Mouse (Mus musculus) neural tube, embryonic 12.5 days (tissue): ENCODE data around the gene Gchfr. TPM values are rescaled to one million over a fixed set of nuclear protein-coding genes. Genes with fewer than 3 reads are reported as not detected.

ENCODE experiments used
- ATAC-seq: fragments of 200-750 bp; cut with Nextera tagmentation; 2 replicates; pipeline ENCODE4 v1.8.0; 2017; ENCODE audit warnings: low read depth, mild to moderate bottlenecking, moderate TSS enrichment, moderate library complexity; ENCODE audit not compliant: low FRiP score
- H3K27ac ChIP-seq: fragments of 300-500 bp; sonication (generic); 2 replicates; pipeline ENCODE4 v1.5.1; 2016
- H3K27me3 ChIP-seq: fragments of 300-500 bp; sonication (generic); replicated peaks from 2 replicates; pipeline ENCODE4 v1.6.1; 2016; ENCODE audit warnings: mild to moderate bottlenecking
- H3K36me3 ChIP-seq: fragments of 300-500 bp; sonication (generic); 2 replicates; pipeline ENCODE4 v1.6.1; 2016; ENCODE audit warnings: mild to moderate bottlenecking
- H3K4me1 ChIP-seq: fragments of 300-500 bp; sonication (generic); 2 replicates; pipeline ENCODE4 v1.6.1; 2016
- H3K4me2 ChIP-seq: fragments of 300-500 bp; sonication (generic); replicated peaks from 2 replicates; pipeline ENCODE4 v1.6.1; 2016; ENCODE audit warnings: mild to moderate bottlenecking
- H3K4me3 ChIP-seq: fragments of 300-500 bp; sonication (generic); 2 replicates; pipeline ENCODE4 v1.5.1; 2016
- H3K9ac ChIP-seq: fragments of 300-500 bp; sonication (generic); 2 replicates; pipeline ENCODE4 v1.6.1; 2016; ENCODE audit warnings: mild to moderate bottlenecking
- H3K9me3 ChIP-seq: fragments of 300-500 bp; sonication (generic); 2 replicates; pipeline ENCODE4 v1.6.1; 2016; ENCODE audit warnings: mild to moderate bottlenecking
- WGBS: fragments of 180-500 bp; shearing (Covaris S2); methylation state at CpG from one replicate; pipeline ENCODE4 v1.1.7; 2016; 5-methylcytosine and 5-hydroxymethylcytosine counted together
- polyA plus RNA-seq: library from polyadenylated mRNA; unstranded; fragments of >200 nt; fragmentation: Nextera tagmentation; extraction: Ambion mirVana; gene quantifications from 2 replicates; pipeline ENCODE4 v1.2.1, GENCODE M21; 2016

The Gchfr gene
- polyA plus RNA-seq, 1 experiment from 2014 or later, result 3.5 TPM

- Histone ChIP-seq H3K9ac (no peak overlapping the region), H3K36me3 (peaks cover 12% of the 10 kb centered on the region), H3K4me2 (no peak overlapping the region), H3K27me3 (no peaks in the 10 kb centered on the region), H3K9me3 (no peaks in the 10 kb centered on the region), H3K4me1 (peaks cover 11% of the 10 kb centered on the region), H3K27ac (no peak overlapping the region), H3K4me3 (no peak overlapping the region)
- no peak for ATAC-seq
These were observed 9.7 kb upstream of the Gchfr start for GRCm38 (mm10) chr2:119157836-119158235.

GRCm38 (mm10) chr2:119161247-119161646, 6.3 kb upstream of the Gchfr start:
- WGBS, result 21% methylated on average over 2 of the region's 2 CpGs

DNA sequence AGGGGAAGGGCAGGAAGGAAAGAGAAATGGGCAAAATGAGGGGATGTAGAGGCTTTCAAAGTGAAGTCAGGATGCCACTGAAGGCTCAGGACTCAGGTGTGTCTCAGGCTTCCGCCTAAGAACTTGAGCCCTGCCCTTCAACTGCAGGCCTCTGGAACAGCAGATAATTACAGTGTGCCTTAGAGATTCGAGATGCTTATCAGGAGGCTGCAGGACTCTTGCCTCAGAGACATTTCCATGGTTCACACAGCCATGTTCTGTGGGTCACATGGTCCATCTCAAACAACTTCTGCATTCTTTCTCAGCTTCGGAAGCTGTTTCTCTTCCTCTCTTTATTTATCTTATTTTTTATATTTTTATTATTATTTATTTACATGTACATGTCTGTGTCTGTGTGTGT, 4.4 kb upstream of the Gchfr start:
- Histone ChIP-seq H3K9ac (no peak overlapping the region), H3K4me1 (peaks cover 17% of the 10 kb centered on the region), H3K27ac (no peak overlapping the region), H3K4me2 (no peak overlapping the region), H3K9me3 (no peaks in the 10 kb centered on the region), H3K4me3 (no peak overlapping the region), H3K27me3 (peaks cover 23% of the 10 kb centered on the region), H3K36me3 (no peaks in the 10 kb centered on the region)
- WGBS, result 67% methylated on average over 3 of the region's 3 CpGs
- ATAC-seq, result no peak

More at GRCm38 (mm10) chr2:119161247-119161646, 6.3 kb upstream of the Gchfr start:
- Histone ChIP-seq H3K4me1 (peaks cover under 1% of the 10 kb centered on the region; the same call in 1 of the 2 replicates), H3K27ac (no peak overlapping the region), H3K9me3 (no peaks in the 10 kb centered on the region), H3K4me2 (no peak overlapping the region), H3K36me3 (no peaks in the 10 kb centered on the region), H3K9ac (no peak overlapping the region), H3K27me3 (peaks cover 6% of the 10 kb centered on the region), H3K4me3 (no peak overlapping the region)
- no peak for ATAC-seq

GRCm38 (mm10) chr2:119163999-119164398, 3.6 kb upstream of the Gchfr start:
- 89% methylated on average over 4 of the region's 4 CpGs for WGBS
- ATAC-seq, result no peak
- no peaks in the 10 kb centered on the region for H3K9me3 ChIP-seq
- H3K9ac ChIP-seq, result no peak overlapping the region
- H3K27ac ChIP-seq, result no peak overlapping the region
- H3K4me1 ChIP-seq, result peaks cover 18% of the 10 kb centered on the region
- H3K27me3 ChIP-seq, result peaks cover 28% of the 10 kb centered on the region
- H3K4me2 ChIP-seq, result no peak overlapping the region
- no peak overlapping the region for H3K4me3 ChIP-seq
- H3K36me3 ChIP-seq, result no peaks in the 10 kb centered on the region

DNA sequence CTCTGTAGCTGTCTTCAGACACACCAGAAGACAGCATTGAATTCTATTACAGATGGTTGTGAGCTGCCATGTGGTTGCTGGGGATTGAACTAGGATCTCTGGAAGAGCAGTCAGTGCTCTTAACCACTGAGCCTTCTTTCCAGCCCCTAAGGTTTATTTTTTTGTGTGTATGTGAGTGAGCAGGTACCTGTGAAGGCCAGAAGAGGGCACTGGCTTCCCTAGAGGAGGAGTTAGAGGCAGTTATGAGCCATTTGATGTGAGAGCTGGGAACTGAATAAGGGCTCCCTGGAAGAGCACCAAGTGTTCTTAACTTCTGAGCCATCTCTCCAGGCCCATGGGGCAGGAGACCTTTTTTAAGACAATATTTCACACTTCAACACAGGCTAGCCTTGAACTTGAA, 2.2 kb upstream of the Gchfr start:
- H3K9ac ChIP-seq, result no peak overlapping the region
- H3K27ac ChIP-seq, result no peak overlapping the region
- H3K4me1 ChIP-seq, result peaks cover 18% of the 10 kb centered on the region
- H3K4me2 ChIP-seq, result no peak overlapping the region
- H3K4me3 ChIP-seq, result no peak overlapping the region
- peaks cover 28% of the 10 kb centered on the region for H3K27me3 ChIP-seq
- no peaks in the 10 kb centered on the region for H3K9me3 ChIP-seq
- H3K36me3 ChIP-seq, result no peaks in the 10 kb centered on the region
- ATAC-seq, result no peak

DNA sequence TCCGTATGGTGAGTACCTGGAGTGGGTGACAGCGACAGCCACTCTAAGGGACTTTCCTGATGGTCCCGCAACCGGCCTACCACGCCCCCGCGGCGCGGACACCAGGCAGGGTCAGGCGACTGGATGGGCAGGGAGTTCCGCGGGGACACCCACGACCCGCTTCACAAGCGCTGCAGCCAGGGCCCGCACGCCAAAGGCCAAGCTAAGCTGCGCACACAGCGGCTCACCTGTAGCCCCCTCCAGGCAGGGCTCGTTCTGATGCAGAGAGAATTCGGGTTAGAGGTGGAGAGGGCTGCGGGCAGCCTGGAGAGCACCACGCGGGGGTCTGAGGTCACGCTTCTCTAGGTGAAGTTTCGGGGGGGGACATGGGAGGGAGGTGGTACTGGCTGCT, 288 bp downstream of the Gchfr start:
- H3K27me3 ChIP-seq, result peaks cover 28% of the 10 kb centered on the region
- 0 out of 2 replicates have a peak, but pooled peaks have one; percentile 7 for ATAC-seq
- WGBS, result 4% methylated on average over 26 of the region's 26 CpGs

GRCm38 (mm10) chr2:119170282-119170681, 2.7 kb downstream of the Gchfr start:
- no peak overlapping the region for H3K27ac ChIP-seq
- no peak overlapping the region for H3K4me2 ChIP-seq
- no peak for ATAC-seq
- peaks cover 6% of the 10 kb centered on the region; the same call in 1 of the 2 replicates for H3K36me3 ChIP-seq
- WGBS, result 89% methylated on average over 2 of the region's 2 CpGs
- H3K9ac ChIP-seq, result no peak overlapping the region
- peaks cover 50% of the 10 kb centered on the region for H3K4me1 ChIP-seq
- no peaks in the 10 kb centered on the region for H3K9me3 ChIP-seq
- no peak overlapping the region for H3K4me3 ChIP-seq
- H3K27me3 ChIP-seq, result peaks cover 28% of the 10 kb centered on the region

More for the DNA sequence above, 288 bp downstream of the Gchfr start:
- peak overlapping the region; percentile 96 for H3K4me2 ChIP-seq
- no peak overlapping the region for H3K27ac ChIP-seq
- no peaks in the 10 kb centered on the region for H3K9me3 ChIP-seq
- peaks cover 3% of the 10 kb centered on the region; the same call in 1 of the 2 replicates for H3K36me3 ChIP-seq
- peak overlapping the region; percentile 45 for H3K4me3 ChIP-seq
- peaks cover 31% of the 10 kb centered on the region for H3K4me1 ChIP-seq
- H3K9ac ChIP-seq, result peak overlapping the region; percentile 45

DNA sequence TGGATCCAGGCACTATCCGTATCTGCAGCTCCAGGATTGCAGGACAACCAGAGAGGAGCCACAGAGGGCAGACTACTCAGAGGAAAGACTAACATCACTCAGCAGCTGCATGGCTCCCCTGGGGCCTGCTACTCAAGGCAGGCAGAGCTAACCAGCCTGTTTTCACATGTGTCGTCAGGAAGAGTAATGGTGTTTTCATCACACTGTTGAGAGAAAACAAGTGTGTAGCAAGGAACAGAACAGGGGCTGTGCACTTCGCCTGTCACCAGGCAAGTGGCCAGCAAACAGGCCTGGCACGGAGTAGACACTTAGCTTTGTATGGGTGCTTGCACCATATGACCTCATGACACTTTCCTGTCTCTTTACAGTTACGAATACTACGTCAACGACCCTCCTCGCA, 4.0 kb downstream of the Gchfr start:
- ATAC-seq, result no peak
- no peak overlapping the region for H3K4me2 ChIP-seq
- peaks cover 6% of the 10 kb centered on the region; the same call in 1 of the 2 replicates for H3K36me3 ChIP-seq
- 66% methylated on average over 8 of the region's 8 CpGs for WGBS
- H3K9me3 ChIP-seq, result no peaks in the 10 kb centered on the region
- H3K27ac ChIP-seq, result no peak overlapping the region
- H3K4me1 ChIP-seq, result peaks cover 48% of the 10 kb centered on the region
- peaks cover 19% of the 10 kb centered on the region for H3K27me3 ChIP-seq
- H3K4me3 ChIP-seq, result no peak overlapping the region
- H3K9ac ChIP-seq, result no peak overlapping the region

- H3K9me3 ChIP-seq, result no peaks in the 10 kb centered on the region
- ATAC-seq, result no peak
- WGBS, result 74% methylated on average over 7 of the region's 7 CpGs
- H3K27ac ChIP-seq, result 0 out of 2 replicates have a peak overlapping the region, but pooled peaks have one; percentile 18
- no peak overlapping the region for H3K4me3 ChIP-seq
- no peak overlapping the region for H3K9ac ChIP-seq
- H3K27me3 ChIP-seq, result peaks cover 10% of the 10 kb centered on the region
- H3K36me3 ChIP-seq, result peaks cover 6% of the 10 kb centered on the region; the same call in 1 of the 2 replicates
- peak overlapping the region; percentile 34 for H3K4me2 ChIP-seq
- peaks cover 39% of the 10 kb centered on the region for H3K4me1 ChIP-seq
These were observed 4.9 kb downstream of the Gchfr start for GRCm38 (mm10) chr2:119172446-119172845.

DNA sequence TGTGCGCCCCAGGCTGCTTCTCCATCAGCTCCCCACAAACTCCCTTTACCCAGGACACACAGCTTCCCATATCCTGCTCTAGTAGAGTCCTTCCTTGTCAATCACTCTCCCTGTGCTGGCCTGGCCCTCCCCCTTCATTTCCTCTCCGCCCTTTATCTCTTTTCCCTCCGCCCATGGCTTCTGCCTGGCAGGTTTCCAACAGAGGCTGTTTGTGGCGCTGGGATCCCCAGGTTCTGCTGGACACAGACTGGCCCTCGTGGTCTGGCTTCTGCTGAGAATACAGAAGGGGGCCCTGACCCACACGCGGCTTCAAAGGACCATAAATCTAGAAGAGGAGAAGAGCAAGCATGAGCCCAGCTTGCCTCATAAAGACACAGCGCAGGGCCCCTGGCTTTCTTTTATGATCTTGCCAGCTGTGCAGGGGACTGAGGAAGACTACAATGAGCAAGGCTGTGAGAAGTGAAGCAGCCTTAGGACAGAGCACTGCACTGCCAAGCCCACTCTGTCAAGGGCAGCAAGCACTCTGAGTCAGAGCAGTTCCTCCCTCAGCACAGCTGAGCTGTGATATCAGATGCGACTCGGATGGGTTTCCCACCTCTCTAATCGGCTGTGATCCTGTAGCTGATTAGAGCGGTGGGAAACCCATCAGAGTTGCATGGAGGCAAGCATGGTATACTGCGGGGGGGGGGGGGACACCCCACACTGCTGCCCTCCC, 5.4 kb downstream of the Gchfr start:
- no peak overlapping the region for H3K4me3 ChIP-seq
- peak overlapping the region; percentile 34 for H3K4me2 ChIP-seq
- H3K4me1 ChIP-seq, result peaks cover 34% of the 10 kb centered on the region
- peak overlapping the region; percentile 38; the same call in 1 of the 2 replicates for H3K9ac ChIP-seq
- H3K27me3 ChIP-seq, result peaks cover 5% of the 10 kb centered on the region; the same call in 1 of the 2 replicates
- no peaks in the 10 kb centered on the region for H3K9me3 ChIP-seq
- peaks cover 7% of the 10 kb centered on the region for H3K36me3 ChIP-seq
- WGBS, result 11% methylated on average over 13 of the region's 13 CpGs
- ATAC-seq, result peak; percentile 49
- 0 out of 2 replicates have a peak overlapping the region, but pooled peaks have one; percentile 18 for H3K27ac ChIP-seq

- 0 out of 2 replicates have a peak within 1 kb of the TSS, but pooled peaks have one; percentile 18 for H3K27ac ChIP-seq
- H3K36me3 ChIP-seq, result peaks cover 16% of the 10 kb centered on the region
- H3K4me3 ChIP-seq, result no peak within 1 kb of the TSS
- 0 out of 2 replicates have a peak, but pooled peaks have one; percentile 11 for ATAC-seq
- H3K9ac ChIP-seq, result peak within 1 kb of the TSS; percentile 38; the same call in 1 of the 2 replicates
- H3K27me3 ChIP-seq, result no peaks in the 10 kb centered on the region
- 38% methylated on average over 8 of the region's 8 CpGs for WGBS
- peak within 1 kb of the TSS; percentile 34 for H3K4me2 ChIP-seq
- peaks cover 32% of the 10 kb centered on the region for H3K4me1 ChIP-seq
- no peaks in the 10 kb centered on the region for H3K9me3 ChIP-seq
These were observed 6.5 kb downstream of the Gchfr start, which contains the start of gene Gm14137 for GRCm38 (mm10) chr2:119173991-119174651. Gene Gm14137 (plus strand): TSS chr2:119174509.

DNA sequence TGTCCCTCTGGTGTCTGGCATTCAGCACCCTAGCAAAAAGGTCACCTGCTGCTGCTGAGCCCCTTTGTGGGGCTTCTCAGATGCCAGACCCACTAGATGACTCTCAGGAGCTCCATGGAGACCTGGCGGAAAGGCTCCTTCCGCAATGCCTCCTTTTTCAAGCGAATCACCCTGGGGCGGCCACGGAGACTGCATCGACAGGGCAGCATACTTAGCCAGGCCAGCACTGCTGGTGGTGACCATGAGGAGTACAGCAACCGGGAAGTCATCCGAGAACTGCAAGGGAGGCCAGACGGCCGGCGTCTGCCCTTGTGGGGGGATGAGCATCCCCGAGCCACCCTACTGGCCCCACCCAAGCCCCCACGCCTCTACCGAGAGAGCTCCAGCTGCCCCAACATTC, 7.3 kb downstream of the Gchfr start:
- no peak for ATAC-seq
- Histone ChIP-seq H3K36me3 (peaks cover 24% of the 10 kb centered on the region), H3K27ac (no peak overlapping the region), H3K9ac (0 out of 2 replicates have a peak overlapping the region, but pooled peaks have one; percentile 17), H3K9me3 (no peaks in the 10 kb centered on the region), H3K4me1 (peaks cover 32% of the 10 kb centered on the region), H3K4me2 (no peak overlapping the region), H3K4me3 (no peak overlapping the region), H3K27me3 (no peaks in the 10 kb centered on the region)
- WGBS, result 66% methylated on average over 14 of the region's 14 CpGs
